Mouse (Mus musculus): ENCODE data around the gene Dpp9. TPM values are rescaled to one million over a fixed set of nuclear protein-coding genes. Genes with fewer than 3 reads are reported as not detected.
A peak's percentile ranks its signal among the peaks of the same experiment; 100 is the strongest.

The Dpp9 gene
- 10 to 100 TPM; 40.4 to 41.4 TPM for total RNA-seq (2021)
- 38.6 and 43.4 TPM in 2 replicates for polyA plus RNA-seq (2012; rRNA removed)
- long read RNA-seq, transcript Dpp9-201 (21 exons, 3,374 nt), result major isoform, 39 of 64 reads
- long read RNA-seq, partial matches to known transcripts, result 15 of 64 reads
- long read RNA-seq, other reads (novel, unspliced or antisense), result 10 of 64 reads

- peak; percentile 89 to 93 for DNase-seq
- Histone ChIP-seq H3K79me2 (replicated peaks; ENCODE audit: control insufficient read depth, insufficient read depth, low read length) (peaks cover 3% of the 10 kb centered on the region), H3K36me3 (ENCODE audit: control insufficient read depth, insufficient read depth, low read length) (no peaks in the 10 kb centered on the region), H3K27ac (peak within 1 kb of the TSS; percentile 95), H3K27me3 (ENCODE audit: control insufficient read depth, insufficient read depth, low read length) (no peaks in the 10 kb centered on the region), H3K4me1 (ENCODE audit: control insufficient read depth, insufficient read depth, low read length) (peaks cover 7% of the 10 kb centered on the region), H3K4me3 (peak within 1 kb of the TSS; percentile 71), H3K9ac (ENCODE audit: low read depth, low read length) (peak within 1 kb of the TSS; percentile 96)
- peak; percentile 94 for TF ChIP-seq POLR2A (IDR thresholded peaks at IDR 0.05; ENCODE audit: insufficient read depth, low read depth, low read length)
- peak; percentile 83; the same call in 1 of the 2 replicates for TF ChIP-seq EP300 (IDR thresholded peaks at IDR 0.05; ENCODE audit: insufficient read depth, low read depth, low read length)
- TF ChIP-seq CTCF (IDR thresholded peaks at IDR 0.05), result peak; percentile 58
- intact Hi-C loops (cut with DNase I), result loop anchor here (2.0 kb wide), 1 partner anchor 36 kb away; no protein-coding TSS in a partner anchor
- WGBS, result under 1% methylated on average over 77 of the region's 78 CpGs
These were observed at the start of gene Dpp9 for GRCm38 (mm10) chr17:56218377-56219191. Dpp9 (minus strand) TSS chr17:56218905.

- peaks cover 9% of the 10 kb centered on the region for H3K4me1 ChIP-seq (ENCODE audit: control insufficient read depth, insufficient read depth, low read length)
- no peaks in the 10 kb centered on the region for H3K27me3 ChIP-seq (ENCODE audit: control insufficient read depth, insufficient read depth, low read length)
- H3K79me2 ChIP-seq (replicated peaks; ENCODE audit: control insufficient read depth, insufficient read depth, low read length), result no peaks in the 10 kb centered on the region
- no peak overlapping the region for H3K9ac ChIP-seq (ENCODE audit: low read depth, low read length)
- TF ChIP-seq EP300 (IDR thresholded peaks at IDR 0.05; ENCODE audit: insufficient read depth, low read depth, low read length) (no peak), CTCF (IDR thresholded peaks at IDR 0.05) (no peak), POLR2A (IDR thresholded peaks at IDR 0.05; ENCODE audit: insufficient read depth, low read depth, low read length) (no peak)
- 27% methylated on average over 3 of the region's 3 CpGs for WGBS
- H3K27ac ChIP-seq, result peak overlapping the region; percentile 11
- intact Hi-C loops (cut with DNase I), result no loop called here
- DNase-seq, result no peak
- no peak overlapping the region for H3K4me3 ChIP-seq
- peaks cover 4% of the 10 kb centered on the region for H3K36me3 ChIP-seq (ENCODE audit: control insufficient read depth, insufficient read depth, low read length)
These were observed 47.6 kb upstream of the Dpp9 start for GRCm38 (mm10) chr17:56266271-56266670.

- Histone ChIP-seq H3K27ac (no peak overlapping the region), H3K27me3 (ENCODE audit: control insufficient read depth, insufficient read depth, low read length) (no peaks in the 10 kb centered on the region), H3K4me1 (ENCODE audit: control insufficient read depth, insufficient read depth, low read length) (peaks cover 9% of the 10 kb centered on the region), H3K36me3 (ENCODE audit: control insufficient read depth, insufficient read depth, low read length) (peaks cover 4% of the 10 kb centered on the region), H3K9ac (ENCODE audit: low read depth, low read length) (no peak overlapping the region), H3K79me2 (replicated peaks; ENCODE audit: control insufficient read depth, insufficient read depth, low read length) (no peaks in the 10 kb centered on the region), H3K4me3 (no peak overlapping the region)
- intact Hi-C loops (cut with DNase I), result no loop called here
- DNase-seq, result no peak
- TF ChIP-seq EP300 (IDR thresholded peaks at IDR 0.05; ENCODE audit: insufficient read depth, low read depth, low read length), result no peak
- TF ChIP-seq POLR2A (IDR thresholded peaks at IDR 0.05; ENCODE audit: insufficient read depth, low read depth, low read length), result 0 out of 2 replicates have a peak, but pooled peaks have one; percentile 28
- 78% methylated on average over 3 of the region's 3 CpGs for WGBS
These were observed 47.2 kb upstream of the Dpp9 start for GRCm38 (mm10) chr17:56265869-56266268.

- Histone ChIP-seq H3K4me1 (ENCODE audit: control insufficient read depth, insufficient read depth, low read length) (peaks cover 12% of the 10 kb centered on the region), H3K36me3 (ENCODE audit: control insufficient read depth, insufficient read depth, low read length) (peaks cover 5% of the 10 kb centered on the region), H3K27ac (peak overlapping the region; percentile 8; the same call in 1 of the 2 replicates), H3K27me3 (ENCODE audit: control insufficient read depth, insufficient read depth, low read length) (no peaks in the 10 kb centered on the region), H3K79me2 (replicated peaks; ENCODE audit: control insufficient read depth, insufficient read depth, low read length) (peaks cover 2% of the 10 kb centered on the region; the same call in 1 of the 2 replicates), H3K9ac (ENCODE audit: low read depth, low read length) (no peak overlapping the region), H3K4me3 (no peak overlapping the region)
- 70% methylated on average over 4 of the region's 4 CpGs for WGBS
- intact Hi-C loops (cut with DNase I), result no loop called here
- DNase-seq, result peak in 1 of 2 experiments; percentile 39
- no peak for TF ChIP-seq EP300 (IDR thresholded peaks at IDR 0.05; ENCODE audit: insufficient read depth, low read depth, low read length)
- TF ChIP-seq POLR2A (IDR thresholded peaks at IDR 0.05; ENCODE audit: insufficient read depth, low read depth, low read length), result no peak; the same call in 1 of the 2 replicates
- TF ChIP-seq CTCF (IDR thresholded peaks at IDR 0.05), result no peak
These were observed 46.3 kb upstream of the Dpp9 start for GRCm38 (mm10) chr17:56265011-56265410.

- WGBS, result 16% methylated on average over 8 of the region's 8 CpGs
- H3K4me1 ChIP-seq (ENCODE audit: control insufficient read depth, insufficient read depth, low read length), result peaks cover 19% of the 10 kb centered on the region
- intact Hi-C loops (cut with DNase I), result no loop called here
- TF ChIP-seq CTCF (IDR thresholded peaks at IDR 0.05) (peak; percentile 84), POLR2A (IDR thresholded peaks at IDR 0.05; ENCODE audit: insufficient read depth, low read depth, low read length) (peak; percentile 36; the same call in 1 of the 2 replicates), EP300 (IDR thresholded peaks at IDR 0.05; ENCODE audit: insufficient read depth, low read depth, low read length) (peak; percentile 76; the same call in 1 of the 2 replicates)
- no peak overlapping the region for H3K4me3 ChIP-seq
- DNase-seq, result peak; percentile 78 to 79
- peaks cover 10% of the 10 kb centered on the region for H3K36me3 ChIP-seq (ENCODE audit: control insufficient read depth, insufficient read depth, low read length)
- no peaks in the 10 kb centered on the region for H3K27me3 ChIP-seq (ENCODE audit: control insufficient read depth, insufficient read depth, low read length)
- no peak overlapping the region for H3K9ac ChIP-seq (ENCODE audit: low read depth, low read length)
- peak overlapping the region; percentile 1; the same call in 1 of the 2 replicates for H3K27ac ChIP-seq
- peaks cover 4% of the 10 kb centered on the region for H3K79me2 ChIP-seq (replicated peaks; ENCODE audit: control insufficient read depth, insufficient read depth, low read length)
These were observed 45.3 kb upstream of the Dpp9 start for GRCm38 (mm10) chr17:56264020-56264419.

Measured in heart, adult 2 months (tissue).